Mouse (Mus musculus): ENCODE measurements around the gene Tnfaip6.

Gene Tnfaip6

GRCm38 (mm10) chr2:52052335-52052734 is 14.5 kb downstream of the Tnfaip6 start:
- no peak for DNase-seq (ENCODE audit: low read depth)

GRCm38 (mm10) chr2:52053502-52053901 is 15.7 kb downstream of the Tnfaip6 start:
- DNase-seq (ENCODE audit: low read depth) = no peak

- no peak for DNase-seq (ENCODE audit: low read depth)
Observed at GRCm38 (mm10) chr2:52055616-52056015, 17.8 kb downstream of the Tnfaip6 start.

GRCm38 (mm10) chr2:52057099-52057498 is 19.3 kb downstream of the Tnfaip6 start:
- no peak for DNase-seq (ENCODE audit: low read depth)

GRCm38 (mm10) chr2:52057681-52058080 is 19.9 kb downstream of the Tnfaip6 start:
- no peak for DNase-seq (ENCODE audit: low read depth)

GRCm38 (mm10) chr2:52068641-52069040 is 30.8 kb downstream of the Tnfaip6 start:
- no peak for DNase-seq (ENCODE audit: low read depth)

- DNase-seq (ENCODE audit: low read depth) = no peak
Observed at GRCm38 (mm10) chr2:52070816-52071215, 33.0 kb downstream of the Tnfaip6 start.

- DNase-seq (ENCODE audit: low read depth) = no peak
Observed at GRCm38 (mm10) chr2:52071241-52071991, 33.6 kb downstream of the Tnfaip6 start.

GRCm38 (mm10) chr2:52072065-52072490 is 34.3 kb downstream of the Tnfaip6 start:
- no peak for DNase-seq (ENCODE audit: low read depth)

GRCm38 (mm10) chr2:52072491-52073140 is 34.8 kb downstream of the Tnfaip6 start, which contains the start of gene Rif1:
Rif1 (plus strand) TSS chr2:52072832.
- peak; percentile 75 for DNase-seq (ENCODE audit: low read depth)

GRCm38 (mm10) chr2:52073141-52073904 is 35.5 kb downstream of the Tnfaip6 start:
- no peak for DNase-seq (ENCODE audit: low read depth)

GRCm38 (mm10) chr2:52078666-52079065 is 40.9 kb downstream of the Tnfaip6 start:
- no peak for DNase-seq (ENCODE audit: low read depth)

GRCm38 (mm10) chr2:52084013-52084412 is 46.2 kb downstream of the Tnfaip6 start:
- DNase-seq (ENCODE audit: low read depth) = no peak

- no peak for DNase-seq (ENCODE audit: low read depth)
Observed at GRCm38 (mm10) chr2:52084571-52084970, 46.8 kb downstream of the Tnfaip6 start.
